Comparison of ENCODE assay signal across 8 mouse cellular contexts in the genomic region with DNA sequence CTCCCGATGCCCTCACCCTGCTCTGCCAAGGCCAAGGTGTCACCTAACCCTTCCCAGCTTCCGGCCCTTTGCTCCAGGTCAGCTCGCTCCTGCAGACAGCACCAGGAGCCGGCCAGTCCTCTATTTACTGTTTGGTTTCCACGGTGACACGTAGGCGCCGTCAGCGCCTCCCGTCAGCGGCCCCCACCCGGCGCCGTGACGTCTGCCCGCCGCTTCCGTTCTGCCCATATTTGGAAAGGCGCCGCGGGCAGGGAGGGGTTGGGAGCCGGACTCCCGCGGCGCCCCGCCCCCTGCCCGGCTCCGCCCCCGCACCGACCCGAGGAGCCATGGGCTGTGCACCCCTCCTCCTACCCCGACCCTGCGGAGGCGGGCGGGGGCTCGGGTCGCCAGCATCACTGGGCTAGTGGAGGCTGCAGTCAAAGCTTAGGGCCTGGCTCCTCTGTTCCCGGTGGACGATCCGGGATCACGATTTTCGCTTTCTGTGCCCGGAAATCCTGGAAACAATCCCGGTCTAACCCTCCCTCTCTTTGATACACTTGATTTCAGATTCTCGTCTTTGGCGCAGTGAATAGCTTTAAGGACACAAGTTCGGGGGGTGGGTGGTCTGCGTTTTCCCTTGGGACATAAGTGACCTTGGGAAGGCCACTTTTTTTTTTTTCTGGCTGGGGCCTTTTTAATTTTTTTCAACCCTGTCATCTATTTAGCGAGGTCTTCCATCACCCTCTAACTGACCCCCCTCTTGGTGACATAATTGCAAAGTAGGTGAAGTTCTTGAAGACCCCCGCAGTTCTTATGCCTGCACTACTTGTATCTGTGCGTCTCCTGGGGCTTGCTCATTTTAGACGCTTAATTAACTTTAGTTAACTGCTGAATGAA. TPM values are rescaled to one million over a fixed set of nuclear protein-coding genes. Genes with fewer than 3 reads are reported as not detected.
DNase-seq lines count a peak whose midpoint lies in the region; ATAC-seq and TF ChIP-seq lines count a peak whose summit lies in the region.

No protein-coding gene starts in this region.

- peaks cover 32% of the 10 kb centered on the region for H3K4me1 ChIP-seq in E14TG2a.4 (replicated peaks; ENCODE audit: low read depth, low read length)
- peaks cover 20% of the 10 kb centered on the region for H3K4me1 ChIP-seq in forebrain, embryonic 12.5 days
- H3K4me1 ChIP-seq in heart, postnatal 0 days (ENCODE audit: control insufficient read depth, insufficient read depth), result peaks cover 22% of the 10 kb centered on the region
- H3K4me1 ChIP-seq in liver, embryonic 15.5 days (replicated peaks), result peaks cover 28% of the 10 kb centered on the region
- 0 out of 2 replicates have a peak, but pooled peaks cover 5% of the 10 kb centered on the region for H3K4me1 ChIP-seq in neural tube, embryonic 11.5 days (ENCODE audit: control insufficient read depth, insufficient read depth, low read length)
- peaks cover 11% of the 10 kb centered on the region for H3K4me1 ChIP-seq in stomach, embryonic 16.5 days (ENCODE audit: control insufficient read depth, insufficient read depth, low read length)

- ATAC-seq in forebrain, embryonic 12.5 days (ENCODE audit: low FRiP score), result peak; percentile 97
- ATAC-seq in heart, postnatal 0 days (ENCODE audit: insufficient read depth, low read depth), result peak; percentile 94
- ATAC-seq in liver, embryonic 15.5 days (ENCODE audit: insufficient read depth), result peak; percentile 96
- peak; percentile 95 for ATAC-seq in neural tube, embryonic 11.5 days (ENCODE audit: insufficient read depth, low FRiP score, low TSS enrichment)
- peak; percentile 95 for ATAC-seq in stomach, embryonic 16.5 days (ENCODE audit: insufficient read depth, low FRiP score)

- no peaks in the 10 kb centered on the region for H3K36me3 ChIP-seq in E14TG2a.4 (ENCODE audit: insufficient read depth, low read length)
- no peaks in the 10 kb centered on the region for H3K36me3 ChIP-seq in forebrain, embryonic 12.5 days (replicated peaks)
- no peaks in the 10 kb centered on the region for H3K36me3 ChIP-seq in heart, postnatal 0 days (replicated peaks; ENCODE audit: control insufficient read depth, insufficient read depth, low read length)
- no peaks in the 10 kb centered on the region for H3K36me3 ChIP-seq in liver, embryonic 15.5 days (replicated peaks)
- H3K36me3 ChIP-seq in neural tube, embryonic 11.5 days (ENCODE audit: control insufficient read depth, insufficient read depth, low read length), result no peaks in the 10 kb centered on the region
- H3K36me3 ChIP-seq in stomach, embryonic 16.5 days (ENCODE audit: control insufficient read depth, insufficient read depth, low read length), result no peaks in the 10 kb centered on the region

- H3K27me3 ChIP-seq in E14TG2a.4 (ENCODE audit: insufficient read depth, low read length), result peaks cover 38% of the 10 kb centered on the region
- H3K27me3 ChIP-seq in forebrain, embryonic 12.5 days, result peaks cover 22% of the 10 kb centered on the region
- H3K27me3 ChIP-seq in heart, postnatal 0 days (ENCODE audit: control insufficient read depth, insufficient read depth, low read length), result no peaks in the 10 kb centered on the region
- H3K27me3 ChIP-seq in liver, embryonic 15.5 days, result peaks cover 64% of the 10 kb centered on the region
- no peaks in the 10 kb centered on the region for H3K27me3 ChIP-seq in neural tube, embryonic 11.5 days (ENCODE audit: control insufficient read depth, insufficient read depth, low read length)
- no peaks in the 10 kb centered on the region for H3K27me3 ChIP-seq in stomach, embryonic 16.5 days (ENCODE audit: control insufficient read depth, insufficient read depth, low read length)

- peak; percentile 73 for TF ChIP-seq EP300 in heart, postnatal 0 days (IDR thresholded peaks at IDR 0.05; ENCODE audit: low read depth)

- H3K4me3 ChIP-seq in E14TG2a.4 (replicated peaks; ENCODE audit: low read length), result peak overlapping the region; percentile 76
- peak overlapping the region; percentile 56 for H3K4me3 ChIP-seq in forebrain, embryonic 12.5 days (replicated peaks)
- H3K4me3 ChIP-seq in heart, postnatal 0 days (ENCODE audit: low read depth, low read length), result peak overlapping the region; percentile 92
- peak overlapping the region; percentile 71 for H3K4me3 ChIP-seq in liver, embryonic 15.5 days (replicated peaks)
- peak overlapping the region; percentile 47 for H3K4me3 ChIP-seq in neural tube, embryonic 11.5 days (ENCODE audit: low read depth, low read length)
- H3K4me3 ChIP-seq in stomach, embryonic 16.5 days (replicated peaks; ENCODE audit: low read length), result peak overlapping the region; percentile 75

- no peak for TF ChIP-seq CTCF in E14TG2a.4 (conservative IDR thresholded peaks at IDR 0.05; ENCODE audit: low read length)
- no peak for TF ChIP-seq CTCF in heart, postnatal 0 days (IDR thresholded peaks at IDR 0.05; ENCODE audit: low read depth)

- peak overlapping the region; percentile 51 for H3K9ac ChIP-seq in forebrain, embryonic 12.5 days
- peak overlapping the region; percentile 70 for H3K9ac ChIP-seq in heart, postnatal 0 days (replicated peaks; ENCODE audit: low read depth, low read length)
- H3K9ac ChIP-seq in liver, embryonic 15.5 days, result peak overlapping the region; percentile 56
- peak overlapping the region; percentile 46; the same call in 1 of the 2 replicates for H3K9ac ChIP-seq in neural tube, embryonic 11.5 days (ENCODE audit: low read length)
- peak overlapping the region; percentile 80 for H3K9ac ChIP-seq in stomach, embryonic 16.5 days (ENCODE audit: low read length)

- WGBS in forebrain, embryonic 12.5 days, result under 1% methylated on average over 48 of the region's 52 CpGs
- WGBS in heart, postnatal 0 days, result under 1% methylated on average over 51 of the region's 52 CpGs
- WGBS in liver, embryonic 15.5 days (ENCODE audit: insufficient replicate concordance), result under 1% methylated on average over 52 of the region's 52 CpGs
- WGBS in neural tube, embryonic 11.5 days, result under 1% methylated on average over 48 of the region's 52 CpGs
- under 1% methylated on average over 52 of the region's 52 CpGs for WGBS in stomach, embryonic 16.5 days

- DNase-seq in c-Kit-positive CD71-positive TER-119-negative erythroid progenitor cells, embryonic 14.5 days (ENCODE audit: low read depth), result peak; percentile 90
- peak; percentile 91 for DNase-seq in heart, postnatal 0 days (ENCODE audit: low spot score)
- peak; percentile 97 to 99 for DNase-seq in kidney, postnatal 4 days
- peak; percentile 98 for DNase-seq in neural tube, embryonic 11.5 days (ENCODE audit: low spot score)

- H3K4me2 ChIP-seq in forebrain, embryonic 12.5 days, result peak overlapping the region; percentile 72
- peak overlapping the region; percentile 97 for H3K4me2 ChIP-seq in heart, postnatal 0 days (ENCODE audit: low read depth, low read length)
- H3K4me2 ChIP-seq in liver, embryonic 15.5 days, result peak overlapping the region; percentile 90
- H3K4me2 ChIP-seq in neural tube, embryonic 11.5 days (ENCODE audit: low read depth), result peak overlapping the region; percentile 58
- H3K4me2 ChIP-seq in stomach, embryonic 16.5 days (ENCODE audit: low read depth, low read length), result peak overlapping the region; percentile 90

- no peaks in the 10 kb centered on the region for H3K9me3 ChIP-seq in E14TG2a.4 (ENCODE audit: low read length)
- no peaks in the 10 kb centered on the region for H3K9me3 ChIP-seq in forebrain, embryonic 12.5 days
- H3K9me3 ChIP-seq in heart, postnatal 0 days (replicated peaks; ENCODE audit: control insufficient read depth, low read length), result no peaks in the 10 kb centered on the region
- no peaks in the 10 kb centered on the region for H3K9me3 ChIP-seq in liver, embryonic 15.5 days (replicated peaks)
- no peaks in the 10 kb centered on the region for H3K9me3 ChIP-seq in neural tube, embryonic 11.5 days (ENCODE audit: control insufficient read depth, low read length)
- no peaks in the 10 kb centered on the region for H3K9me3 ChIP-seq in stomach, embryonic 16.5 days (replicated peaks; ENCODE audit: control insufficient read depth, low read length)

- H3K27ac ChIP-seq in forebrain, embryonic 12.5 days, result 0 out of 2 replicates have a peak overlapping the region, but pooled peaks have one; percentile 31
- peak overlapping the region; percentile 80 for H3K27ac ChIP-seq in heart, postnatal 0 days (ENCODE audit: low read depth)
- 0 out of 2 replicates have a peak overlapping the region, but pooled peaks have one; percentile 16 for H3K27ac ChIP-seq in liver, embryonic 15.5 days (replicated peaks)
- peak overlapping the region; percentile 45; the same call in 1 of the 2 replicates for H3K27ac ChIP-seq in neural tube, embryonic 11.5 days (ENCODE audit: low read depth, low read length)
- peak overlapping the region; percentile 80 for H3K27ac ChIP-seq in stomach, embryonic 16.5 days (ENCODE audit: low read length)

RNA-seq across cellular contexts. Expression of a gene that starts 12.4 kb away (rescaled TPM):
- 0.80 and 1.1 TPM in 2 replicates for polyA plus RNA-seq in forebrain, embryonic 12.5 days (2016; fragmentation: Nextera tagmentation; extraction: Ambion mirVana)
- total RNA-seq in heart, postnatal 0 days (2014; rRNA removed; ENCODE audit: low replicate concordance), result 12.8 and 18.5 TPM in 2 replicates
- polyA plus RNA-seq in heart, postnatal 0 days (2015; fragmentation: Nextera tagmentation; extraction: Ambion mirVana), result 1.6 and 2.7 TPM in 2 replicates
- 1.5 and 1.7 TPM in 2 replicates for polyA plus RNA-seq in liver, embryonic 15.5 days (2015; fragmentation: Nextera tagmentation; extraction: Ambion mirVana)
- 1.4 and 2.5 TPM in 2 replicates for polyA plus RNA-seq in neural tube, embryonic 11.5 days (2014; fragmentation: Nextera tagmentation; extraction: Ambion mirVana)
- 16.1 and 21.1 TPM in 2 replicates for polyA plus RNA-seq in stomach, embryonic 16.5 days (2015; fragmentation: Nextera tagmentation; extraction: Ambion mirVana)

Comparison
In these comparisons a context has a peak if more than half of its experiments do, and no peak if none do; other contexts are left out.
1. Peak in every context shown above with its lines: DNase-seq, ATAC-seq, H3K4me3 ChIP-seq and H3K27ac ChIP-seq.
2. H3K27ac ChIP-seq: peak in every context shown above with its lines; median percentile 80 in heart, postnatal 0 days; 80 in stomach, embryonic 16.5 days; 45 in neural tube, embryonic 11.5 days; 31 in forebrain, embryonic 12.5 days; 16 in liver, embryonic 15.5 days.